Mouse (Mus musculus) urinary bladder, postnatal 25 days (tissue): ENCODE data around the gene Papola.

ENCODE experiments used
- DNase-seq: peaks from one replicate; pipeline ENCODE4 v3.0.0; 2022; ENCODE audit warnings: low spot score

Gene Papola

DNA sequence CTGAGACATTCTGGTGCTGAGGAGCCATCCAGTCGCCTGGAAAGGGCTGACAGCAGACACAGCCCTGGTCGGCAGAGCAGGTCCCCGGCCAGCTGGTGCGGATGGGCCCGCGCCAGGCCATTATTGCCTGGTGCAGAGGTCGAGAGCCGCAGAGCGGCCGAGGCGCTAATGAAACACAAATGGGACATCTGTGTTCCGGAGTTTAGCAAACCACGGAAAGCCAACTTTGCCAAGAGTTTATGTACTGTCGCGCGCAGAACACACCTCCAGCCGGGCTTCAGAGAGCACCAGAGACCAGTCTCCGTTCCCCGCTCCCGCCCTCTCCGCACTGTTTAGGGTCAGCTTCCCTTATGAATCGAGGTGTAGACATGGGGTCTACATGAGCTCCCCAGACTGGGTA is 78.1 kb downstream of the Papola start:
- no peak for DNase-seq

DNA sequence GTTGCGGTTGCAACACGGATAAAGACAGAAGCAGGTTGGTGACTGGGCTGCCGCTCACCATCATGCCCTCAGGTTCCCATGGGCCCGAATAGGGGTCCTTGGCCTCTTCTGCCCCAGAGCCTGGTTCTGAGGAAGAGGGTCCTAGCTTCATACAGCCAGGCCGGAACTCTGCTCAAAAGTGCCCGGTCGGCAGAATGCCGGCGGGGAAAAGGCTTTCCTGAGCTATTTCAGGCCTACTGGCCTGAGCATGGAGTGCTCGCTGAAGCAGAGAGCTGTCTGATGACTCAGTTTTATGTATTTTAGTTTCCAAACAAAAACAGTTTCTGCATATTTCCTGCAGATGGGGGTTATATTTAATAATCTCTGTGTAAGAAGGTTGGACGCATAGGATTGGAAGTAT is 78.9 kb downstream of the Papola start:
- DNase-seq: no peak

DNA sequence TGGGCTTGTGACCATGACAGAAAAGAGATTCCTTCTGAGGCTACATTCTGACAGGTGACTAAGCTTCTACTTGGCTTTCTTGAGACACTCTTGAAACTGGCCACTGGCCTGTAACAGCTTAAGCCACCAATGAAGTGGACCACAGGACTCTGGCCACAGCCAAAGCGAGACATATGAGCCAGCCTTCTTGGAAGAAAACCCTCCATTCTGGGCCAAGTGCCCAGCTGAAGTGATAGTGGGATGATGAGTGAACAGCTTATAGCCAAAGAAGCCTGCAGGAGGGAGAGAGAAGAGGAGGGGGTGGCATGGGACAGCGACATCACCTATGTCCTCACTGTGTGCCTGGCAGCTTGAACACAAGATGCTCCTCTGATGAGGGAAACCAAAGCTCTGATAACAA is 83.2 kb downstream of the Papola start:
- DNase-seq: no peak

DNA sequence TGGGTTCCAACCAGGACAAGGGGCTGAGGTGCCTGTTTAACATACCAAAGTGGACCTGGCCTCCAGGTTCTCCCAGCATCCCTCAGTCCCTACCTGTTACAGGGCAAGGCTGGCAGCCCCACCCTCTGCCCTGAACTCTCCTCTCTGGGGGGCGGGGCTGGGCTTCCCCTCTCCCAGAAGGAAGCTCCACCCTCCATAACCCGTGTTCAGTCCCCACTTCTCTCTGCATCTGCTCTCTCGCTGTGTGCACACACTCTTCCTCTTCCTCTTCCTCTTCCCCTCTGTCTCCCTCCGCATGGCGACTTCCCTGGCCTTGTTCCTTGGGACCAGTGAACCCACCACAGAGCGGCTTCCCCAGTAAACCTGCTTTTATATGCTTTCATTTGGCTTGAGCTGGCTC is 84.7 kb downstream of the Papola start:
- DNase-seq: no peak

- no peak for DNase-seq
Observed at GRCm38 (mm10) chr12:105869696-105870095, 85.2 kb downstream of the Papola start.

DNA sequence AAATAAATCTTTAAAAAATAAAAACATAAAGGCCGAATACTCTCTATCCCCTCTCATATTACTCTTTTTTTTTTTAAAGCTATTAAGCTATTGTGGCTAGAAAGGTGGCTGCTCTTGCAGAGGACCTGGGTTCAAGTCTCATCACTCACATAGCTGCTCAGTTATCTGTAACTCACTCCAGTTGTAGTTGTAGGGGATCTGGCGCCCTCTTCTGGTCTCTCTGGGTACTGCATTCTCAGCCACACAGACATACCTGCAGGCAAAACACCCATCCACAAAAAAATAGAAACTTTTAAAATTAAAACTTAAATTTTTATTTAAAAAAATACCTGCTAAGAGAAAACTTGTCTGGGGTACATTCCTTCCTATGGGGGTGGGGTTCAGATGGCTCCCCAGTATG is 88.8 kb downstream of the Papola start:
- no peak for DNase-seq

DNA sequence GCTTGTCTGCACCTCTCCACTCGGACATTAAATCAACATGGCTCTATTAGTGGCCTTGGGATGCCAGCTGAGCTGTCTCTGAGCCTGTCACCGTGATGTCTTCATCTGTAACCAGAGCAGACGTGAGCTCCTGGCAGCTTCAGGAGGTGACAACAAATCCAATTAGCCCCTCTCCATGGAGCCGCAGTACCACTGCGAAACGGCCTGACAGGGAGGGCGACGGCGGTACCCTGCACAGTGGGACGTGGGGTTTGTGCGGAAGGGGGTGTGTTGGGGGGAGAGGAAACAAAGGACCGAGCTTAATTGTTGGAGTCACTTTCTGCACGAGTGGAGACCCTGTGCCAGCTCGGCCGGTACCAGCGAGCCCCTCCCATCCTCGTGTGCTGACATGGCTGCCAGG is 90.6 kb downstream of the Papola start:
- DNase-seq: no peak

DNA sequence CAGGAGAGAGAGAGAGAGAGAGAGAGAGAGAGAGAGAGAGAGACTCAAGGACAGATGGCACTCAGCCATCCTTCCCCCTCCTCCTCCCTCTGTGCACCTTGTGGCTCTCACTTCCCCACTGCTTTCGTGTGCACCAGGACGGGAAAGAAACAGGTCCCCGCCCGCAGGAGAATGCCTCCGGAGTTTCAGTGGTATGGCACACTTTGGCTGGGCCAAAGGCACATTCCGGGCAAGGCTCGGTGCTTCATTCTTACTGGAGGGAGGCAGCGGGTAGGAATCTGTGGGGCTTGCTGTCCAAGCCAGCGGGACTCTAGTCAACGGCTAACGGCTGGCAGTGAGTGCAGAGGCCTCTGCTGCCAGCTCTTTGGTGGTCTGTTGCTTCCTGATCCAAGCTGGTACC is 92.0 kb downstream of the Papola start:
- DNase-seq: no peak

DNA sequence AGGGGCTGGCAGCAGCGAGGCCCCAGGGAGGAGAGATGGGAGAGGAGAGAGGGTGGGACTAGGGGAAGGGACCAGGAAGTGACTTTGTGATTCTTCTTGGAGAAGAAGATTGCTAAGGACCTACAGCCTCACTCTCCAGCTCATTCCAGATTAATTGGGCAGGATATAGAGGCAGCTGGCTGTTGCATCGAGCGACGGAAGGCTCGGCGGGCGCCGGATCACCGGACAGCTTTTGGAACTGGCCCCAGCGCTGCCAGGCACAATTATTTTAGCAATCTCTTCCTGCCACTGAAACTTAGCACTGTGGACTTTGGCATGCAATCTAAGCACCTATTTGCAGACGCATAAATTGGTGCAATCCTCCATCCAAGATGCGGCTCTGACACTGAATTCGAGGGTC is 92.4 kb downstream of the Papola start:
- no peak for DNase-seq

GRCm38 (mm10) chr12:105878746-105879145 is 94.3 kb downstream of the Papola start:
- DNase-seq: no peak

DNA sequence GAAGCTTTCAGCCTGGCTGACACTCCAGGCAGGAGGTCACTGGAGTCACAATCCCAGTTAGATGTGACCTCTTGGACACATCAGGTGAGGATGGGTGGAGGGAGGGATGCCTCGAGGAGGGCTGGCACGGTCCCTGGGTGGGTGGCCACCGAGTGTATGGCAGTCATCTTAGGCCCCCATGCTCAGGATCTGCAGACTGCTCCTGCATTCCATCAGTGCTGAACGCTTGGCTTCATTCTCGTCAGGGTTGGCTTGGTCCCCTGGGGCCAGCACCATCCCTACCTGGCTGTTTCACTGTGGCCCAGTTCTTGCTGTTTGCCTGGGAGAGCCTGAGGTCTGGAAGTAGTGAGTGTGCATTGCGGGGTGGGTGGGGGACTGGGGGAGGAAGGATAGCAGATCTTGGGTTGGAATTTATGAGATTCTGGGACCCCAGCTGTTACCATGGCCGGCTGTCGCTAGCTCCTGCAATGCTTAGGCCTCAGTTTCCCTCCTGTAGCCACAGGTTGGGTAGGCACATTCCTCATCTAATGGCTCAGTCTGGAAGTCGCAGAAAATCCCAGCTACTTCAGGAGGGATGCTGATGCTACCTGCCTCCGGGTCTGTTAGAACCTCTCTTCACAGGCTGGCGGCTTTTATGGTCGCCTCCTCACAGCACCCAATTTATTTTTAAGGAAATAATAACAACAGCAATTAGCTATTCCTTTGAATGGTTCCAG is 99.5 kb downstream of the Papola start:
- DNase-seq: no peak

DNA sequence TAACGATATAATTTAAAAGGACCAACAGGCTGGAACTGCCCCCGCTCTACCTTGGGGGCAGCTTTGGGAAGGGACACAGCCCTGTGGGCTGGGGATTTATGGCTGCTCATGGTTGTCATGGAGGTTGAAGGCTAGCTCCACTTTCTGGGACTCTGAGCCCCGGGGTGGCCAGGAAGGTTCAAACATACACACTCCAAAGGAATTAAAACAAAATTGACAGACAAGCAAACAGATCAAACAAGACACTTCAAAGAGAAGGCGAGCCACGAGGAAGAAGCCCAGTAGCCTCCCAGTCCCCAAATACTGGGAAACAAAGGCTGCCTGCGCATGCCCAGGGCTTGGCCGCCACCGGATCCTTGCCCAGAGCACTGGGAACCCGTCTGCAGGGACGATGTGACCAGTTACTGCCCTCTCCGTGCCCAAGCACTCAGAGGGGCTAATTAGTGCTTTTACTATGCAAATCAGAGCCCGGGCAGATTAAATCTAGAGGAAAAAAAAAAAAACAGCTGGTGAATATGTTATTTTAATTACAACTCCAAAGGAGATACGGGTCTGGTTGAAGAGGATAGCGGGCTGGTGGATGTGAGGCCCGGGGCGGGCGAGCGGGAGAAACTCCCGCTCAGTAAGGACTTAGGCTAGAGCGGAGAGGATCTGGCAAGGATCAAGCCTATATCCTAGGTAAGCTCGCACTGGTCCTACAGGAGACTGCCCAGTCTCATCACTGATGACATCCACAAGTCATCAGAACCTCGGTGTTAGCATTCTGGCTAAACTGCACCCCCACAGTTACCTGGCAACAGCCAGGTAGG is 100.2 kb downstream of the Papola start:
- DNase-seq: no peak
